Mouse (Mus musculus) liver, embryonic 15.5 days (tissue): ENCODE results near the gene Rmnd5a. TPM values are rescaled to one million over a fixed set of nuclear protein-coding genes. Genes with fewer than 3 reads are reported as not detected.
"Not testable (repeated sequence)": the region's sequence is repeated elsewhere in the genome, so short reads cannot be mapped to it uniquely, and the experiment has no call there.

Experiments used
- ATAC-seq: fragments of 200-750 bp; cut with Nextera tagmentation; 2 replicates; pipeline ENCODE4 v1.8.0; 2017; ENCODE audit warnings: moderate number of reproducible peaks, mild to moderate bottlenecking, moderate library complexity; ENCODE audit not compliant: insufficient read depth
- H3K27ac ChIP-seq: fragments of 300-500 bp; sonication (generic); replicated peaks from 2 replicates; pipeline ENCODE4 v1.5.1; 2015; ENCODE audit warnings: mild to moderate bottlenecking, inconsistent platforms
- H3K27me3 ChIP-seq: fragments of 300-500 bp; sonication (generic); 2 replicates; pipeline ENCODE4 v1.6.1; 2015; ENCODE audit warnings: mild to moderate bottlenecking, inconsistent platforms
- H3K36me3 ChIP-seq: fragments of 300-500 bp; sonication (generic); replicated peaks from 2 replicates; pipeline ENCODE4 v1.6.1; 2015; ENCODE audit warnings: moderate library complexity, mild to moderate bottlenecking, inconsistent platforms
- H3K4me1 ChIP-seq: fragments of 300-500 bp; sonication (generic); replicated peaks from 2 replicates; pipeline ENCODE4 v1.6.1; 2015; ENCODE audit warnings: inconsistent platforms
- H3K4me2 ChIP-seq: fragments of 300-500 bp; sonication (generic); 2 replicates; pipeline ENCODE4 v1.6.1; 2015; ENCODE audit warnings: moderate library complexity, mild to moderate bottlenecking, inconsistent platforms
- H3K4me3 ChIP-seq: fragments of 300-500 bp; sonication (generic); replicated peaks from 2 replicates; pipeline ENCODE4 v1.5.1; 2015; ENCODE audit warnings: mild to moderate bottlenecking, inconsistent platforms
- H3K9ac ChIP-seq: fragments of 300-500 bp; sonication (generic); 2 replicates; pipeline ENCODE4 v1.6.1; 2015; ENCODE audit warnings: moderate library complexity, mild to moderate bottlenecking, inconsistent platforms
- H3K9me3 ChIP-seq: fragments of 300-500 bp; sonication (generic); replicated peaks from 2 replicates; pipeline ENCODE4 v1.6.1; 2016; ENCODE audit warnings: inconsistent platforms
- whole genome bisulfite sequencing: fragments of 180-500 bp; shearing (Covaris S2); methylation state at CpG from one replicate; pipeline ENCODE4 v1.1.7; 2015; ENCODE audit warnings: mixed read lengths; ENCODE audit not compliant: insufficient replicate concordance; 5-methylcytosine and 5-hydroxymethylcytosine counted together
- polyA plus RNA-seq: library from polyadenylated mRNA; unstranded; fragments of >200 nt; fragmentation: Nextera tagmentation; extraction: Ambion mirVana; gene quantifications from 2 replicates; pipeline ENCODE4 v1.2.1, GENCODE M21; 2015

The Rmnd5a gene
- polyA plus RNA-seq, 1 experiment from 2014 or later = 6.9 TPM

DNA sequence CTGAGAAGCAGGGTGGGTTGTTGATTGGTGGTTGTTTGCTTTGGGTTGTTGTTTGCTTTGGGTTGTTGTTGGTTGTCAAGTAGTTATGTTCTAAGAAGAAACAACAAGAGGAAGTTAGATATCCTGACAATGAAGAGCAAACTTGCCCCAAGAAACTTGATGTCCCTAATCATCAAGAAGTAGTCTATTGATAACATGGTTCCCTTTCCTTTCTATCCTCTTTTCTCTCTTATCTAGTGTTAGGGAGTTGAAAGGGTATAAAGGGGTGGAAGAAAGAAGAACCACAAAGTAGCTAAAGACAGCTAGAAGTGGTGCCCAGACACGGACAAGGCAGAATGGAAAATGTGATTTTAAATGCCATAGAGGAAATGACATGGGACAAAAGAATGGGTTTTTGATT is 32.3 kb upstream of the Rmnd5a start:
- H3K4me1 ChIP-seq = no peaks in the 10 kb centered on the region
- H3K9me3 ChIP-seq = no peaks in the 10 kb centered on the region
- H3K4me3 ChIP-seq = no peak overlapping the region
- no peak overlapping the region for H3K9ac ChIP-seq
- no peak overlapping the region for H3K4me2 ChIP-seq
- no peak overlapping the region for H3K27ac ChIP-seq
- H3K36me3 ChIP-seq = no peaks in the 10 kb centered on the region
- no peaks in the 10 kb centered on the region for H3K27me3 ChIP-seq
- ATAC-seq = no peak
- 17% methylated on average over 1 of the region's 1 CpGs for WGBS

DNA sequence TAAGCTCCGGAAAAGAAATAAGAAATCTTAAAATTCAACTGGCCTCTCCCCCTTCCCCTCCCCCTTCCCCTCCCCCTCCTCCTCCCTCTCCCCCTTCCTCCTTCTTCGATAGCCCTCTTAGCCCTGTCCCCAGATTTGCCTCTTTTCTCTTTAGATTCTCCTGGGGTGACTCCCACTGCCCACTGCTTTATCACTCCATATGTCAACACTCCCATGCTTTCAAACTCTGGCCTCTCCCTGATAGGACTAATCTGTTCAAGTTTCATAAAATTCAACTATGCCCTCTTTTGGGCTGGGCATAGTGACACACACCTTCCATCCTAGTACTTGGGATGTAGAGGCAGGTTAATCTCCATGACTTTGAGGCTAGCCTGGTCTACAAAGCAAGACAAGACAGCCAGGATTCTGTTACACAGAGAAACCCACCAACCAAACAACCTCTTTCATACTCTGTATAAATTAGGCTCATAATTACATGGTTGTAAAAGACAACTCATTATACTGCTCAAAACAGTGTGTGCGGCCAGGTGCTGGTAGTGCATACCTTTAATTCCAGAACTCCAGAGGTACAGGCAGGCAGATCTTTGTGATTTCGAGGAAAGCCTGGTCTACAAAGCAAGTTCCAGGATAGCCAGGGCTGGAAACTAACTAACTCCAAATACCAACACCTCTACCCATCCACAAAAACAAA is 31.5 kb upstream of the Rmnd5a start:
- H3K4me1 ChIP-seq = no peaks in the 10 kb centered on the region
- H3K36me3 ChIP-seq = no peaks in the 10 kb centered on the region
- 58% methylated on average over 4 of the region's 4 CpGs for WGBS
- no peak overlapping the region for H3K4me3 ChIP-seq
- no peak overlapping the region for H3K9ac ChIP-seq
- no peaks in the 10 kb centered on the region for H3K9me3 ChIP-seq
- H3K4me2 ChIP-seq = no peak overlapping the region
- no peak for ATAC-seq
- no peaks in the 10 kb centered on the region for H3K27me3 ChIP-seq
- H3K27ac ChIP-seq = no peak overlapping the region

- Histone ChIP-seq H3K36me3 (no peaks in the 10 kb centered on the region), H3K4me1 (no peaks in the 10 kb centered on the region), H3K27ac (no peak overlapping the region), H3K4me3 (no peak overlapping the region), H3K4me2 (no peak overlapping the region), H3K27me3 (no peaks in the 10 kb centered on the region), H3K9ac (no peak overlapping the region), H3K9me3 (no peaks in the 10 kb centered on the region)
- WGBS = 40% methylated on average over 3 of the region's 3 CpGs
- ATAC-seq = no peak
Observed at GRCm38 (mm10) chr6:71469291-71469690, 28.9 kb upstream of the Rmnd5a start.

DNA sequence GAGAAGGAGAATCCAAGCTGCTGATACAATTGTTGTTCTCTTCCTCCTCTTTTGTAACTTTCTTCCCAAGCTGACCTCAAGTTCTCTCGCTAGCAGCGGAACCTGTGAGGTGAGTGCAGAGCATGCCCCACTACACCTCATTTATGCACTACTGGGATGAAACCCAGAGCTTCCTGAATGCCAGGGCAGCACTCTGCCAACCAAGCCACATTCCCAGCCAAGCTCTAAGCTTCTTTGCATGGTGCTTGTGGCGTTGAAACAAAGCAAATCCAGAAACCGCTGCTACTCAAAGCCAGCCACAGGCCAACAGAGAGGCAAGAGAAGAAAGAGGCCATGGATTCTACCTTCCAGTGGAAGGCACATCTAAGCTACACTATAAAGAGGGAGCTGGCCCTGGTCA is 27.3 kb upstream of the Rmnd5a start:
- no peak overlapping the region for H3K4me2 ChIP-seq
- H3K4me3 ChIP-seq = no peak overlapping the region
- no peaks in the 10 kb centered on the region for H3K36me3 ChIP-seq
- H3K27me3 ChIP-seq = no peaks in the 10 kb centered on the region
- no peak overlapping the region for H3K9ac ChIP-seq
- no peaks in the 10 kb centered on the region for H3K9me3 ChIP-seq
- WGBS = 75% methylated on average over 4 of the region's 4 CpGs
- H3K4me1 ChIP-seq = no peaks in the 10 kb centered on the region
- ATAC-seq = no peak
- H3K27ac ChIP-seq = no peak overlapping the region

DNA sequence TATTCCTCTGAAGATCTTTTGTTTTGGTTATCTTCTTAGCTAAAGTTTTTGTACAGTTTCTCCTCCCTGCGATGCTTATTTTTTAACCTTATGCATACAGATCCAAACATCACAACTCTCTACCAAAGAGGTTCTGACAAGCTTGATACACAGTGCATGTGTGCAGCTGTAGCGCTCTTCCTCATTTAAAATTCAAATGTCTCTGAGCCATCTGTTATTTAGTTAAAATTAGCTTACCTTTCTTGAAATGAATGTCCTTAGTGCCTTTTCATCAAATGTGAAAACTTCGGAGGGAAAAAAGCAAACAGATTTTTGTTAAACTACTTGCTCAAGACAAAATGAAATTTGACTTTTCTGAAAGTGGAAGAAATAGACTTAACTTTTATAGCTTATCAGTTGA is 24.7 kb upstream of the Rmnd5a start:
- H3K9me3 ChIP-seq = no peaks in the 10 kb centered on the region
- no peaks in the 10 kb centered on the region for H3K27me3 ChIP-seq
- H3K4me2 ChIP-seq = no peak overlapping the region
- no peaks in the 10 kb centered on the region for H3K36me3 ChIP-seq
- no peak for ATAC-seq
- H3K27ac ChIP-seq = no peak overlapping the region
- H3K4me1 ChIP-seq = no peaks in the 10 kb centered on the region
- no peak overlapping the region for H3K9ac ChIP-seq
- no peak overlapping the region for H3K4me3 ChIP-seq
- WGBS = 78% methylated on average over 3 of the region's 3 CpGs

DNA sequence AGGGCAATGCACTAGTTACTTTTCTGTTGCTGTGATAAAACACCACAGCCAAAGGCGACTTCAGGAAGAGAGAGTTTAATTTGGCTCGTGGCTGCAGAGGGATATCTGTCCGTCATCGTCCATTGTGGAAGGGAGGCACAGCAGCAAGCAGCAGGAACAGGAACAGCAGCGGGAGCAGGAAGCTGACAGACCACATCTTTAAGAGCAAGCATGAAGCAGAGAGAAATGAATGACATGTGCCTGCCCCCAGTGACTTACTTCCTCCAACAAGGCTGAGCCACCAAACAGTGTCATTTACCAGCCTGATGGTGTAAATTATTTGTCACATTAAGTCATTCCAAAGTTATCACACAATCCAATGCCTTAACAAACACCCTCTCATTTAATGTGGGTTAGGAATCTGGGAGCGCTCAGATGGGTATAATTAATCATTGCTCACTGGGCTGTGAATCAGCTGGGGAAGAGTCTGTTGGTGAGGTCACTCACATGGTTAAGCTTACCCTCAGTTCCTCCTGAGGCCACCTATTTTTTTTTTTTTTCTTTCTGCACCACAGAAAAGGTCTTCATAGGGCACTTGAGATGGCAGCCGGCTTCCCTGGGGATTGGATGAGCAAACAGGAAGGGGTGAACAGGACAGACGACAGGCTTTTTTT is 17.6 kb upstream of the Rmnd5a start:
- Histone ChIP-seq H3K27me3 (no peaks in the 10 kb centered on the region), H3K27ac (no peak overlapping the region), H3K9me3 (no peaks in the 10 kb centered on the region), H3K4me3 (no peak overlapping the region), H3K4me2 (no peak overlapping the region), H3K36me3 (no peaks in the 10 kb centered on the region), H3K4me1 (no peaks in the 10 kb centered on the region), H3K9ac (no peak overlapping the region)
- WGBS = 41% methylated on average over 8 of the region's 8 CpGs
- no peak for ATAC-seq

- not testable (repeated sequence) for ATAC-seq, H3K27me3 ChIP-seq, H3K36me3 ChIP-seq, H3K9ac ChIP-seq, H3K4me2 ChIP-seq, H3K4me1 ChIP-seq, H3K4me3 ChIP-seq, H3K27ac ChIP-seq, H3K9me3 ChIP-seq
Observed at GRCm38 (mm10) chr6:71453983-71454739, 13.7 kb upstream of the Rmnd5a start.

DNA sequence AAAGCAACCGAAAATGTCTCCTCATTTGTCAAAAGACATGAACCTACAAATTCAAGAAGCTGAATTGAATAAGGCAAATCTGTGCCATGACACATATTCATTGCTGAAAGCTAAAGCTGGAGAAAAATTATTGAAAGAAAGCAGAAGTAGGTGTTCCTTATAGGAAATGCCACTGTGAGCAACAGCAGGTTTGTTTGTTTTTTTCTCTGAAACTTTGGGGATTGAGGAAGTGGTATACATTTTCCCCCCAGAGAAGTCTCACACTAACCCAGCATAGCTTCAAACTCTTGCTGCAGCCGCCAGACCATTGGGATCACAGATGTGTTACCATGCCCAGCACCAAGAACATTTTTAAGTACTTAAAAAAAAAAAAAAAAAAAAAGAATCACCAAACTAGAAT is 12.4 kb upstream of the Rmnd5a start:
- no peaks in the 10 kb centered on the region for H3K36me3 ChIP-seq
- H3K4me3 ChIP-seq = no peak overlapping the region
- no peak overlapping the region for H3K4me2 ChIP-seq
- H3K9ac ChIP-seq = no peak overlapping the region
- H3K27me3 ChIP-seq = no peaks in the 10 kb centered on the region
- H3K9me3 ChIP-seq = no peaks in the 10 kb centered on the region
- H3K27ac ChIP-seq = no peak overlapping the region
- 27% methylated on average over 2 of the region's 2 CpGs for WGBS
- ATAC-seq = no peak
- H3K4me1 ChIP-seq = no peaks in the 10 kb centered on the region

DNA sequence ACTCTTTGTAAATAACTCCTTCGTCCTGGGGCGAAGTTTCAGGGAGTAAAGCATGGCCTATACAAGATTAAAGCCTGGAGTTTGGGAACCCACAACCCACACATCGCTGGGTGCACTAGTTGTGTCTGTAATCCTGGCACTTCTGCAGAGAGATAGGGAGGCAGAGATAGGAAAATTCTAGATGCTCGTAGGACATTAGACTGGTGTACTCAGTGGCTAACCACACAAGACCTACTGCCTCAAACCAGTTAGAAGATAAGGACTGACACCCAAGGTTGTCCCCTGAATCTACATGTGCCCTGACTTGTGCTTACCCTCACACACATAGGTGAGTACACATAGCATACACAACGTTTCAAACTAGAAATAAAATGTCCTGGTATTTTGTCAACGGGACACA is 5.1 kb upstream of the Rmnd5a start:
- WGBS = 34% methylated on average over 6 of the region's 6 CpGs
- H3K4me2 ChIP-seq = no peak overlapping the region
- ATAC-seq = no peak

DNA sequence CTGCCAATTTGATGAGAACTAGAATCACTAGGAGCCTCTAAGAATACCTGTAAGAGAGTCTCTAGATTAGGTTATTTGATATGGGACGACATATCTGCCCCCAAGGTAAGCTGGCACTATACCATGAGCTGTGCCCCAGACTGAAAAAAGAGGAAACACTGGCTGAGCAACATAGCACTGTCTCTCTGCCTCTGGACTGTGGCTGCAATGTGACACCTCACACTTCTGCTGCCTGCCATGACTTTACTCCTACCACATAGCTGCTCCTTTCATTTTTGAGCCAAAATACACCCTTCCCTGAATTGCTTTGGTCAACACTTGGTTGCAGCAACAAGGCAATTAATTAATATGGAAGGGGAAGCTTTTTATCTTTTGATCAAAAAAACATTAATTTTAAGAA is 4.3 kb upstream of the Rmnd5a start:
- no peak for ATAC-seq
- 25% methylated on average over 1 of the region's 1 CpGs for WGBS
- Histone ChIP-seq H3K9me3 (no peaks in the 10 kb centered on the region), H3K4me2 (no peak overlapping the region), H3K4me3 (no peak overlapping the region), H3K4me1 (peaks cover 22% of the 10 kb centered on the region), H3K9ac (no peak overlapping the region), H3K36me3 (no peaks in the 10 kb centered on the region), H3K27me3 (no peaks in the 10 kb centered on the region), H3K27ac (no peak overlapping the region)

More for the DNA sequence above, 5.1 kb upstream of the Rmnd5a start:
- H3K36me3 ChIP-seq = no peaks in the 10 kb centered on the region
- H3K9me3 ChIP-seq = no peaks in the 10 kb centered on the region
- no peak overlapping the region for H3K27ac ChIP-seq
- no peaks in the 10 kb centered on the region for H3K27me3 ChIP-seq
- H3K9ac ChIP-seq = no peak overlapping the region
- H3K4me3 ChIP-seq = no peak overlapping the region
- peaks cover 22% of the 10 kb centered on the region for H3K4me1 ChIP-seq

DNA sequence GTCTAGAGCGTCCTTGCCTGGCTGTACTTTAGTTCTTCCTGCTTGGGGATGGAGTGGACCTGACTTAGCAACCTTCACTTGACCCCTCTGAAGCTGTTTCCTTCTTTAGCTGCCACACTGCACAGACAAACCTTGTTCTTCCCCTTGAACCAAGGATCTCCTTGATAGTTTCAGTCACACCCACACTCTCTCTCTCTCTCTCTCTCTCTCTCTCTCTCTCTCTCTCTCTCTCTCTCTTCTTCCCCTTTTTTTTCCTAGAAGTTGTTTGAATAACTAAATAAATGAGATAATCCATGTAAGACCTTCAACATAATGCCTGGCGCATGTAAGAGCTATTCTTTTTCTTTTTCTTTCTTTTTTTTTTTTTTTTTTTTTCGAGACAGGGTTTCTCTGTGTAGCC is 1.7 kb upstream of the Rmnd5a start:
- H3K36me3 ChIP-seq = no peaks in the 10 kb centered on the region

More for the DNA sequence above, 1.7 kb upstream of the Rmnd5a start:
- H3K9me3 ChIP-seq = no peaks in the 10 kb centered on the region
- H3K4me2 ChIP-seq = peak overlapping the region; percentile 98
- WGBS = 71% methylated on average over 3 of the region's 3 CpGs
- peaks cover 41% of the 10 kb centered on the region for H3K4me1 ChIP-seq
- ATAC-seq = no peak
- no peak overlapping the region for H3K4me3 ChIP-seq
- H3K9ac ChIP-seq = no peak overlapping the region
- H3K27ac ChIP-seq = no peak overlapping the region
- H3K27me3 ChIP-seq = no peaks in the 10 kb centered on the region
